ENCODE assay signal across 17 mouse cellular contexts in genomic region chr11:98077086-98077485, GRCm38 (mm10). TPM values are rescaled to one million over a fixed set of nuclear protein-coding genes. Genes with fewer than 3 reads are reported as not detected.
DNase-seq lines count a peak whose midpoint lies in the region; ATAC-seq lines count a peak whose summit lies in the region.
"Had no signal": no experiment of that assay in that cellular context is flagged by ENCODE, and none has a peak within 500 bp of the region (broad histone marks: within the 10 kb centered on the region; RNA-seq: fewer than 3 reads in every experiment).

No protein-coding gene starts in this region.

- no peak for ATAC-seq in kidney, embryonic 14.5 days (ENCODE audit: low FRiP score, low TSS enrichment)
- ATAC-seq: activated CD4-positive, CD25-positive, alpha-beta regulatory T cell, adult 4 months; forebrain, embryonic 16.5 days; intestine, postnatal 0 days; lung, postnatal 0 days; midbrain, embryonic 16.5 days had no signal

- 82% methylated on average over 8 of the region's 8 CpGs for WGBS in kidney, embryonic 14.5 days

- no peak overlapping the region for H3K4me3 ChIP-seq in kidney, embryonic 14.5 days (ENCODE audit: low read length)
- H3K4me3 ChIP-seq: hindbrain, embryonic 15.5 days had no signal

- intact Hi-C loops in heart, postnatal 10 days (cut with DNase I), result no loop called here

- no peaks in the 10 kb centered on the region for H3K9me3 ChIP-seq in kidney, embryonic 14.5 days (ENCODE audit: control insufficient read depth, low read length)
- H3K9me3 ChIP-seq: hindbrain, embryonic 15.5 days had no signal

- DNase-seq in cerebellum, postnatal 14 days, result peak; percentile 62 to 73
- no peak for DNase-seq in cerebellum, adult 9-10 months
- peak; percentile 30 for DNase-seq in kidney, adult 11 months
- peak; percentile 53 for DNase-seq in gastrocnemius, postnatal 25 days
- DNase-seq in heart, postnatal 10 days, result peak; percentile 65 to 69
- no peak for DNase-seq in adrenal gland, postnatal 25 days
- DNase-seq: left cerebral cortex, postnatal 4 days; right cerebral cortex, postnatal 14 days; thymus, postnatal 36 days had no signal

- H3K36me3 ChIP-seq in kidney, embryonic 14.5 days (ENCODE audit: control insufficient read depth, insufficient read depth, low read length), result no peaks in the 10 kb centered on the region
- H3K36me3 ChIP-seq: hindbrain, embryonic 15.5 days had no signal

- no peak overlapping the region for H3K4me2 ChIP-seq in kidney, embryonic 14.5 days (replicated peaks; ENCODE audit: low read depth, low read length)
- H3K4me2 ChIP-seq: hindbrain, embryonic 15.5 days had no signal

- no peaks in the 10 kb centered on the region for H3K27me3 ChIP-seq in kidney, embryonic 14.5 days (ENCODE audit: control insufficient read depth, insufficient read depth, low read length)
- H3K27me3 ChIP-seq: hindbrain, embryonic 15.5 days had no signal

- no peak overlapping the region for H3K27ac ChIP-seq in kidney, embryonic 14.5 days (ENCODE audit: low read depth, low read length)
- H3K27ac ChIP-seq: hindbrain, embryonic 15.5 days; liver, embryonic 14.5 days had no signal

- no peaks in the 10 kb centered on the region for H3K4me1 ChIP-seq in kidney, embryonic 14.5 days (ENCODE audit: control insufficient read depth, insufficient read depth, low read length)

- no peak overlapping the region for H3K9ac ChIP-seq in kidney, embryonic 14.5 days (ENCODE audit: low read depth, low read length)
- H3K9ac ChIP-seq: hindbrain, embryonic 15.5 days; liver, embryonic 14.5 days had no signal

RNA-seq across cellular contexts. Expression of gene Stac2, which starts 23.8 kb away (rescaled TPM):
- 3.8 and 4.1 TPM in 2 replicates for polyA plus RNA-seq in kidney, embryonic 14.5 days (2014; fragmentation: Nextera tagmentation; extraction: Ambion mirVana)
- total RNA-seq in gastrocnemius, postnatal 25 days (2021), result under 1 TPM in 1 of 2 experiments, not detected in 1; 0.13 TPM
- under 1 TPM; 0.31 to 0.42 TPM for total RNA-seq in heart, postnatal 10 days (2021)
- total RNA-seq in adrenal gland, postnatal 25 days (2021), result 1.9 and 2.2 TPM in 2 replicates
- polyA plus RNA-seq: liver, embryonic 14.5 days had no signal

RNA-seq across cellular contexts. Expression of gene Rpl19, which starts 50.6 kb away (rescaled TPM):
- polyA plus RNA-seq in kidney, embryonic 14.5 days (2014; fragmentation: Nextera tagmentation; extraction: Ambion mirVana), result 1,236 and 1,648 TPM in 2 replicates
- total RNA-seq in gastrocnemius, postnatal 25 days (2021), result 100 to 1,000 TPM; 421 to 453 TPM
- 100 to 1,000 TPM; 713 to 718 TPM for total RNA-seq in heart, postnatal 10 days (2021)
- total RNA-seq in adrenal gland, postnatal 25 days (2021), result 1,136 and 1,344 TPM in 2 replicates

RNA-seq across cellular contexts. Expression of gene Cacnb1, which starts 54.3 kb away (rescaled TPM):
- 11.7 and 12.3 TPM in 2 replicates for polyA plus RNA-seq in kidney, embryonic 14.5 days (2014; fragmentation: Nextera tagmentation; extraction: Ambion mirVana)
- 100 to 1,000 TPM; 212 to 259 TPM for total RNA-seq in gastrocnemius, postnatal 25 days (2021)
- total RNA-seq in heart, postnatal 10 days (2021), result 1 to 10 TPM; 7.4 to 8.0 TPM
- total RNA-seq in adrenal gland, postnatal 25 days (2021), result 7.4 and 10.4 TPM in 2 replicates

Comparison
In these comparisons a context has a peak if more than half of its experiments do, and no peak if none do; other contexts are left out.
1. DNase-seq: peak in cerebellum, postnatal 14 days (2 of 2), kidney, adult 11 months (single experiment), gastrocnemius, postnatal 25 days (single experiment) and heart, postnatal 10 days (2 of 2); none in cerebellum, adult 9-10 months (single experiment) and adrenal gland, postnatal 25 days (single experiment).
2. RNA of gene Cacnb1, which starts 54.3 kb away (total RNA-seq): 212 to 259 TPM in gastrocnemius, postnatal 25 days; 7.4 to 10.4 TPM in adrenal gland, postnatal 25 days and 7.4 to 8.0 TPM in heart, postnatal 10 days; every median in the first group is over 10 times any median in the second.